Mouse (Mus musculus) cerebellum, postnatal 36 days (tissue): Measurements from ENCODE around the gene Kank1.

Source experiments
- DNase-seq, 2 experiments: peaks; one replicate each; pipeline ENCODE4 v3.0.0; 2021 to 2022; ENCODE audit warnings: mixed read lengths in 2 of 2

Gene Kank1

DNA sequence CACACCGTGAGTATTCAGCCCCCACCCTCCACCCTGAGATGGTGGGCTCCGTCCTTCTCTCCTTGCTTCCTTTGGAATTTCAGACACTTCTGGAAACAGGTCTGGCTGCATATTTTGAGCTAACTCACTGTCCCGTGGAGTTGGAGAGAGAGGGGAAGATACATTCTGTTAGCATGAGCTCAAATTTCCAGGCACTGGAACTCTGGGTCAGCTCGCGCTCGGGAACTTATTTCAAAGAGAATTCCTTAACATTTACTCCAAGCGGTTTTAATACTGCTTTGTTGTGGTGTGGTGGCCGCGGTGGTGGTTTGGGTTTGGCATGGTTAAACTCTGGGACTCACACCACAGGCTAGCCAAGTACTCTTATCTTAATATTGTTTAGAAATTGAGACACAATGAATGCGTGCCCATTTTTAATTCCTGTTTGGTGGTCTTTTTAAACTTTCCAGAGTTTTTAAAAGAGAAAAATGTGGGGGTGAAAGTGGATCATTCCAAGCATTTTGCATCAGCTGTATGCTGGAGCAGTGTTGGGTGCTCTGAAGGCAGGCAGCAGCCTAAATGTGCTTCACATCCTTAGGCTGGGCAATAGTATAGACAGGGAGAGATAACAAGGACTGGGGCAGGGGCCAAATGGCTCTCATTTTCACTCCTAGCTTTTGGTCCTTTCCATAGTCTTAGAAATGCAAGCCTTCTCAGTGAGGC is 170.6 kb downstream of the Kank1 start:
- DNase-seq = no peak

DNA sequence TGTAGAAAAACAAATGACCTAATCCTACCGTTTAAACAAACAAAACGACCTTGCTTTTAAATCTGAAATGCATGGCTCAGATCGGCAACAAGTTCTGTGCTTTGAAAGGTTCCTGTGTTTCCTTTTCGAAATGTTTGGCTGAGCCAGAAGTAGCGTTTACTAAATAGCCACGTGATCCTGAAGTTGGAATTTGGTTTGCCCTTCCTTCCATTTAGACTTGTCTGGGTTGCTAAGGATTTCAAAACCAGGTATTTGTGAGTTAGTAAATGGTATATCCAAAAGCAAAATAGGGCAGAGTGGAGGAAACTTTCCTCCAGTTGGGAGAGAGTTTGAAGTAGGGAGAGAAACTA is 171.1 kb downstream of the Kank1 start:
- DNase-seq = no peak

DNA sequence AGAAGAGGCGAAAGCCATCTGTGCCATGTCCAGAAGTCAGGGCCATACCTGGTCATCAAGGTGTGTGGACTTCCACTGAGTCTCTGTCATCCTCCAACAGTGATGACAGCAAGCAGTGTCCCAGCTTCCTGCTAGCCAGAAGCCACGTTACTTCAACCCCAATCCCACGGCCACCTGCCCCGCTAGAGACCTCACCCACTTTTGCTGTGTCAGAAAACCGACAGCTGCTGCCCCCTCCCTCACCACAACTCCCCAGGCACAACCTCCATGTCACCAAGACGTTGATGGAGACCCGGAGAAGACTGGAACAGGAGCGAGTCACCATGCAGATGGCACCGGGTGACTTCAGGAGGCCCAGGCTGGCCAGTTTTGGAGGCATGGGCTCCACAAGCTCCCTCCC is 172.5 kb downstream of the Kank1 start:
- no peak for DNase-seq

DNA sequence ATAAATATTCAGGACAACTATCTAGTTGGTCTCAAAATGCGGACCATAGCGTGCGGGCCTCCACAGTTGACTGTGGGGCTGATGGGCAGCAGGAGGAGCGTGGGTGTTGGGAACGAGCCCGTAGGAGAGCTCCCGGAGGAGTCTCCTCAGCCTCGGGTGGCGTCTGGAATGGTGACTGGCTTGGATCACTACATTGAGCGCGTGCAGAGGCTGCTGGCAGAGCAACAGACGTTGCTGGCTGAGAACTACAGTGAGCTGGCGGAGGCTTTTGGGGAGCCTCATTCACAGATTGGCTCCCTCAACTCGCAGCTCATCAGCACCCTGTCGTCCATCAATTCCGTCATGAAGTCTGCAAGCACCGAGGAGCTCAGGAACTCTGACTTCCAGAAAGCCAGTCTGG is 174.6 kb downstream of the Kank1 start:
- no peak for DNase-seq

DNA sequence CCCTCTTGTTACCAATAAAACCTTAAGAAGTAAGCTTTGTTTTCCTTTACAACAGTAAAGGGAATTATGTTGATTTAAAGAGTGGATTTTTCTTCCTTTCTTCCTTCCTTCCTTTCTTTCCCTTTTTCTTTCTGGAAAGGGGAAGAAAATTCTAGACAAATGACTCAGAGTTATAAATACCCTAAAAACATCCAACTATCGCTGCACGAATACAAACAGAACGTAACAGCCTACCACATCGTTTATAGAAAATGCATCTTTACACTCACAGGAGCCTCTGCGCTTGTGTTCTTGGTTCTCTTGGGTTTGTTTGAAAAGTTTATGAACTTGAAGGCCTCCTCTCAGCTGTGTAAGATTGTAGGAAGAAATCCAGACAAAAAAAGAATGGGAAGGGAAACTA is 178.7 kb downstream of the Kank1 start:
- DNase-seq = no peak

DNA sequence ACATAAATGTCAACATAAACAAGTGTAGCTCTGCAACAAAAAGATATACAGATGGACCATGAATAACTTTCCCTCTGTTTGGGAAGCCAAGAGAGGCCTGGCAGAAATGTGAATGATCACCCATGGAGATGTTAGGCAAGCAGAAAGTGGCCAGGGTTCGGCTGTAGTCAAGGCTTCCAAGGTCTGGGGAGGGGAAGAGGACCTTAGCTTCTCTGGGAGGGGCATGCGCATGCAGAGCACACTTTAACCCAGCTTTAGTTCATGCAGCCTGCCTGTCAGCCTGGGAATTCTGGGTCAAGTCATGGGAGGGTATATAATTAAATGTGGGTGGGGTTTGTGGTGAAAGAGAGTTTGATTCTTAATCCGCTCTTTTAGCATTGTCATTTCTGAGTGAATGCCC is 180.9 kb downstream of the Kank1 start:
- DNase-seq = no peak

DNA sequence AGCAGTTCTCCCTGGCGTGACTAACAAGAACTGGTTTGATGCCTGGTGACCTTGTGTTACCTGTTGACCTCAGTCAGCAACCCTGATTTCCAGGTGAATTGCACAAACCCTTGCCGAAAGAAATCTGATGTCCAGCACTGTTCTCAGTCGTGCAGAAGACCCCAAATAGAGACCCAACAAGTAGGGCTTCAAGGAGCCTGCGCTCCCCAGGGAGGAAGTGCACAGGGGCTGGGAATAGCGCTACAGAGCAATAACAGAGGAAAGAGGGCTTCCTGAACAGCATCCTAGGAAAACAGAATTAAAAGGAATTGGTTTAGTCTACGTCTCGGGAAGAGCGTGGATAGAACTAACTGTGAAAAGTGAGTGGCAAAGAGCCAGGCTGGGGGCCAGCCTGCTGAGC is 183.2 kb downstream of the Kank1 start:
- DNase-seq = no peak

DNA sequence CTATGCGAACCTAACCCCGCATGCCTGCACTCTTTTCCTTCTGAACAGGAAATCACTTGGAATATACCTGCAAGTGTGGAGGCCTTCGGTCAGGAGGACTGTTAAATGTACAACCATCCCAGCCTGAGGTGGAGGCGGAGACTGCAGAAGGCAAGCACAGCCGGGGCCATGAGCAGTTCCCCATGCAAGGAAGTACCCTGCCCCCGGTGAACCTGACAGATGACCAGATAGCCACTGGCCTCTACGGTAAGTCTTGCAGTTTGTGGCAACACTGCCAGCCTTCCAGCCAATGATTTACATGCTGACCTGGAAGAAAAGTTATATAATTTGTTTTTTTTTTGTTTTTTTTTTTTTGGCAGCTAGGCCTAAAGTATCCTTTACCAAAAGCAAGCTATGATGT is 185.3 kb downstream of the Kank1 start:
- no peak for DNase-seq

DNA sequence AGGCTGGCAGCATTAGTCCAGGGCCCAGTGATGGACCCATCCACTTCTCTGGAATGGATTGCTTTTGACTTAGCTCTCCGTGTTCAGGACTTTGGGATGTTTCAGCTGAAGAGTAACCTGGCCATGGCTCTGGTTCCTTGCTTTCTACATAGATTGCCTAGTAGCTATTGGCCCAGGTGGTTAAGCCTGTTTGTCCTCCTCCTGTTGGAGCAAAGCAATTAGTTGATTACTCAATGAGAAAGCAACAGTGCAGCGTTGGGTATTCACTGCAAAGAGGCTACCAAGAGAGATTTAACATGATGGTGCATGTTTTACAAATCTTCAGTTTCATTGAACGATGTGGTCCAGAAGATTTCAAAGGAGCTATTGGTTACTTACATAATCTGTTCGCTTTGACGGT is 186.6 kb downstream of the Kank1 start:
- no peak for DNase-seq

DNA sequence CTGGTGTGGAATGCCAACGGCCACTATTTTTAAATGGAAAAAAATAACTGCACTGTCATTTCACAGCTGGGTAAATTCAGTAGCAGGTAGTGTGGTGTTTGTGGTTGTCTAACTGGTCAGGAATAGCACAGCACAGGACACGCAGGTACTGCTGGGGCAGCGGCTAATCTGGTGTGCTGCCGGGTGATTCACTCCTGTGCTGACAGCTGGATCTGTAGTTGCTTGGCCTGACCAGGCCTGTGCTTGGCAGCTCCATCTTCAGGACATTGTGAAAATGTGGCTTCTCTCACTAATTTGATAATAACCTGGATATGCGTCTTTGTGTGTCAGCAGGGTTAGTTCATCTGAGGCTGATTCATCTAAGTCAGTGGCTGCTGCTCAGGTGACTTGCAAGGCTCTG is 189.7 kb downstream of the Kank1 start:
- no peak for DNase-seq

DNA sequence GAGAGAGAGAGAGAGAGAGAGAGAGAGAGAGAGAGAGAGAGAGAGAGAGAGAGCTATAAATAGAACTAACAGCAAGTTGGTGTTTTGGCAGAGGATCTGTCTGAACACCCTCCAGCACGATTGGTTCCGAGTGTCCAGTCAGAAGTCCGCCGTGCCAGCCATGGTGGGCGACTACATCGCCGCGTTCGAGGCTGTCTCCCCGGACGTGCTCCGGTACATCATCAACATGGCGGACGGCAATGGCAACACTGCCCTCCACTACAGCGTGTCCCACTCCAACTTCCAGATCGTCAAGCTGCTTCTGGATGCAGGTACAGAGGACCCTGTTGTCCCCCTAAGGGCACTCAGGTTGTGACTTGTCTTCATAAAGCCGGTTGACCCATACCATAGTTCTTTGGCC is 191.1 kb downstream of the Kank1 start:
- no peak for DNase-seq

DNA sequence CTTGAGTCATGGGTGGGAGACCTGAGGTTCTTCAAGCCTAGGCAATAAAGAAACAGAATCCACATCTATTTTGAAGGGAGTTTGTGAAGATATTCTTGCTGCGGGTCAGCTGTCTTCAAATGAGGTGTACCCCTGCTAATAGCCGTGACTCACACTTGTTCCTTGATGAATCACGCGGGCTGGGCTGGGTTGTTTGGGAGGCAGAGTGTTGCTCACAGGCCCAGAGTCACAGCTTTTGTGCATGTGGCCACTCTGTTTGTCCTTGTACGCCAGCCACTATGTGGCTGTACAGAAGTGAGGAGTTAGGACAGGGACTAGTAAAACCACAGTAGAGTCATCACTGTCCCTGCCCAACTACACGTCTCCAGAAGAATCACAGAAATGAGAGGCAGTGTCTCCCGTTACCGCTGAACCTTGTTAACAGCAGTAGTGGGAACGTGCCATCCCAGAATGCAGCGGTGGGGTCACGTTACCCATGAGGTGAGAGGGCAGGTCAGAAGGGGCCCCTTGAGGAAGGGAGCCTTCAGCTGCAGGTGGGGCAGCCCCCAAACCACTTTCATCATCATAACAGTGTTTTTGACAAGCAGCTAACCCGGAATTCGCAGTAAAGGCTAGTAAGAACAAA is 191.7 kb downstream of the Kank1 start:
- DNase-seq = no peak

DNA sequence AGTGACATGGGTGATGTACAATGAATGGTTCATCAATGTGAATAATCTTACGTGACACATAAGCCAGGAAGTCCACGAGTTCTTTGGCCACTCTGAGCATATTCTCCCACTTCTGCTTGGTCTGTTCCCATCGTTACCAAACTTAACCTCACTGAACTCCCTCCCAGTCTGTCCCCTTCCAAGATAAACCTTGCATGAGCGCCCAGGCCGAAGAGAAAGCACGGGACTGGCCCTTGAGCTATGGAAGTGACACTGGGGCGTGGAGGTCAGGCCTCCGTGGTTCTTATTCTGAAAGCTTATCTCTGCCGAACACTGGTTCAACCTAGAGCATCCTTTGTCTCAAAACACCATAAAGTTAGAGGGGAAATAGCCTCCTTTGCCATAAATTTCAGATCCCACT is 194.7 kb downstream of the Kank1 start:
- no peak for DNase-seq

DNA sequence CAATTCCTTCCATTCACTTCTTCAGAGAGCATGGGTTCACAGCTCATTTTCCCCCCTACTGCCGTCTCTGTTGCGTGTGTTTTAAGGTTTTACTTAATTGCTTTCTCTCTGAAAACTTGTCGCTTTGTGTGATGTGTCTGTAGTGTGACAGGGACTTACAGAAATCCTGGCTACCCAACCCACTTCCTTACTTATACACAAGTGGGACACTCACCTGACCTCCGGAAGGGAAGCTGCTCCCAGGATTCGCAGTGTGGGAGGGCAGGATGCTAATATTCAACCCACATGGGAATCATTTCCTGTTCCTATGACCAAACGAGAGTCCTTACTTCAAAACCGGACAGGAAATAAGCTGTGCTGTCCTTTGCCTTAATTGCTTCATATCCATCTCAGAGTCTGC is 195.1 kb downstream of the Kank1 start:
- no peak for DNase-seq

DNA sequence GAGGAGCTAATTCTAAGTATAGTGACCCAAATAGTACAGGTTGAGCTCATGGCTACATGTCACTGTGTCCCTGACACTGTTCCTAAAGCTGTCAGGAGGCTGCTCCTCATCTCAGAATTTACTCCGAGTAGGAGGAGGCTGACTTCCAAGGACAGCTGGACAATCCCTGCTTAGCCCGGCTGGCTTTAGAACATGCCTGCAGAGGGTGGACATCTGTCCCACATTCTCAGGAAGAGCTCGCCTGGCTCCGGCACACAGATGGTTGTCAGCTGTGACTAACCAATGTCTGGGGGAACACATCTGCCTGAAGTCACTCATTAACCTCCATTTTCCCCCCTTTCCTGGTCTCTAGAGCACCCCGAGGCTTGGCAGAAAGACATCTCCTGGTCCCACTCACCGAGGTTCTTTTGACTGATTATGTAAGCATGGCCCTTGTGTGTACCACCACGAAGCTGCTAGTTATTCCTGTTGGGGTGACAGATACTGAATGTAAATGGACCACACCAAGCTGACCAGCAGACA is 196.5 kb downstream of the Kank1 start:
- DNase-seq = no peak

DNA sequence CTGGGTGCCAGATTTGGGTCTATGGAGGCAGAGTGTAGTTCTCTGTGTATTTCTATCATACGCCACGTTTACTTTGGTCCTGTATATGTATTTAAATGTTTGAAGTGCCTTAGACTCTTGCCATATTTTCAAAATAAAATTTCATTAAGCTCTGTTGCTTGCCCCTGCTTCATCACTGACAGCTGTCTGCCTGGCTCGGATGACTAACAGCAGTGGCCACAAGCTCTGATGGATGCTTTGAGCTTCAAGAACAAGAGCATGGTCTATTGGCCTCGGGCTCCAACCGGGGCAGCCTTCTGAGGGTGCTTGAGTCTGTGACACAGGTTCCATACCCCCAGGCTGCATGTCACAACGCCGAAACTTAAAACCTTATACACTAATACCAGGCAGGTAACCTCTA is 197.6 kb downstream of the Kank1 start:
- DNase-seq = no peak

DNA sequence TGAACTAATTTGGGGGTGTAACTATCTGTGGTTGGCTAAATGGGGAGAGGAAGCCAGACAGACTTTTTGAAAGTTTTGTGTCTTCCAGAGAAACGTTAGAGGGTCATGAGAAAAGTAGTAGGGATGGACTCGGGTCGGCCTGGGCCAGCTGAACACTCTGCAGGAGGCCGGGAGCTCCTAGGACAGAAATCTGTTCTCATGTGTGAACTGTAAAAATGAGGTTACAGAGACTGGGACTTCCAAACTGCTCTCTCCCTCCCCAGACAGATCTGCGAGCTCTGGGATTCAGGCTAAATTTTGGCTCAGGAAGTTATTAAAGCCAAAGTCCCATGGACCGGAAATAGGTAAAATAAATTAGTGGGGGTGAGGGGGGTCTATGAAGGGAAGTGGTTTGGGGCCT is 198.0 kb downstream of the Kank1 start:
- DNase-seq = no peak

DNA sequence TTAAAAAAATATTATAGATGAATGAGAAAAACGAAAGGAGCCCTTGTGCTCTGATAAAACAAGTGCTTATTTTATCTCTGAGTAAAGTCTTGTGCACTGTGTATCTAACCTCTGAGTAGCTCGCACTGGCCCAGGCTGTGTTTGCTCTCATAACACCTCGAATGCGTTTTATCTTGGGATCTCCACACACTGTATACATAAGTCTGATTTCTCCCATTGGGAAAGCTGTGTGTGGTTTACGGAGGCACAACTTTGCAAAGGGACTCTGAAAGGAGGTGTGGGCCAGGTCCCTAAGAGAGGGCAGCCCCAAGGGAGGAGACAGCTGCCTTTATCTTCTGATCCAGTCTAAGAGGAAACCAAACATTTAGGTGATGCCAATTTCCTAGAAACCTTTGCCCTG is 198.6 kb downstream of the Kank1 start:
- DNase-seq = no peak

DNA sequence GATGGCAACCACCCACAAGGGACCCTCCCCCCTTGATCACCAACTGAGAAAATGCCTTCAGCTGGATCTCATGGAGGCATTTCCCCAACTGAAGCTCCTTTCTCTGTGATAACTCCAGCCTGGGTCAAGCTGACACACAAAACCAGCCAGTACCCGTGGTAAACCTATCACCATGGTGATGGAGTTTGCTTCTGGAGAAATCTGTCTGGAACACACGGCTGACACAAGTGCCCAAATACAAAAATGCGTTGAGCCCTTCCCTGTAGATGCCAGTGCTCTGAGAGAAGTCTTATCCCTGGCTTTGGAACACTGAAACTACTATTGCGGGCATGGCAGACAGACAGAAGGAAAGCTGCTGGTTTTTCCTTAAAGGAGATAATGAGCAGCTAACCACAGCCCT is 199.4 kb downstream of the Kank1 start:
- DNase-seq = no peak

DNA sequence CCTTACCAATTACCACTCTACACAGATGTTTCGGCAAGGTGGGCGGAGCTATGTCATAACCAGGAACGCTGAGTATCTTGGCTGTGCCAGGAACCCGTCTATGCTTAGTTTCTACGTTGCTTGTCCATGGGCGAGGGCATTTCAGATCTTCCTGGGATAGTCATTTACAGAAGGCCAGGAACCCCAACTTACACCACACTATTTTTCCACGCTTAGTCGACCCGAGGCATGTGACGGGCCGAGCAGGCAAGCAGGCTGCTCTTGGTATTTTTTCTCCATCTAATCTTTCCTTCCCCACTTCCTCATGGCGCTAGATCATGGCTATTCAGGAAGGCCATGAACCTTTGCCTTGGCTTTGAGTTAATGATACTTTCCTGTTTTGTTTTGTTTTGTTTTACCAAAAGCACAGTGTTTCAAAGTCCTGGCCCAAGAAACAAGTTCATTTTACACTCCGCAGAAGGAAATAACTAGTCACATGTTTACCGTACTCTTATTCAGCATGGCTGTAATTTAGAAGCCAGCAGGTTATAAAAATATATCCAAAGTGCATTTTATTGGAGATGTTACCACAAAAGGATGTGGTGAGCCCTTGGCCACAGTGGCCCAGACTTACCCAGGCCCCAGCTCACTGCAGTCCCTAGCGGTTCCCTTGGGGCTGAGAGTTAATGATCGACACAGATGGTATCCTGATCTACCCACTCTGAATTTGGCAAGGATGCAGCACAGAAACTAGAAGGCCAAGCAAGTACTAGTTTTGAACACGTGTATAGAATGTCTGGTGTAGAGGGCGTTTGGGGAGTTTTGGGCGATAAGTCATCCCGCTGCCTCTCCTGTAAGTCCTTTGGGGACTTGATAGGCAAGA is 200.2 kb downstream of the Kank1 start:
- DNase-seq = no peak

DNA sequence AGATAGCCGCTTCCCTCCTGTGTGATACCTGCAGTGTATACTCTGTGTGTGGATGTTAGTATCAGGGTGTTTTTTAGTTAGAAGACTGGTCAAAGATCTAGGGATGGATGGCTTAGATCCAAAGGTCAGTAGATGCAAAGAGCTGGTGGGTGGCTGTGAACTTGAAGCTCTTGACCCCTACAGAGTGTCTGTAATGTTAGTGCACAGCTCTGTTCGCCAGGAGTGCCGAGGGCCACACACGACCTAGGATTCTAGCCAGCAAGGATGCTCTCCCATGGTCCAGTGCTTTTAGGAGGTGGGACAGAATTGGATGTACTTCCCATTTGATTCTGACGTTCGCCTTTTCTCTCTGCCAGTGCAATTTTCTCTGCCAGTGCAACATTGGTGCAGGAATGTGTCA is 201.5 kb downstream of the Kank1 start:
- DNase-seq = no peak

DNA sequence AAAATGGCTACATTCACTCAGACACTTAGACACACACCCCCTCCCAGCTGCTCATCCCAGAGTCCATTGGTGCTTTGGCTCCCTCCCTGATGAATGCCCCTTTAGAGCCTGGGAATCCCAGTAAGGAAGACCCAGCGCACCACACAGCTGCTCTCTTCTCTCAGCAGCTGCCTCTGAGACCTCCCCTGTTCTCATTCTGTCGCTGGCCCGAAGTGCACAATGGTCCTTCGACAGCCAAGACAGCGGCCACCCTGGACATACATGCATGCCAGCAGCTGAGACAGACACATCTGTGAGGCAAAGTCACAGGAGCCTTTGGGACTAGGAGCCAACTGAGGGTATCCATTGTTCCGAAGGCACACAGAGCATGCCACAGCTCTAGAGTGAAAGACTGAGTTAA is 203.0 kb downstream of the Kank1 start:
- DNase-seq = no peak

DNA sequence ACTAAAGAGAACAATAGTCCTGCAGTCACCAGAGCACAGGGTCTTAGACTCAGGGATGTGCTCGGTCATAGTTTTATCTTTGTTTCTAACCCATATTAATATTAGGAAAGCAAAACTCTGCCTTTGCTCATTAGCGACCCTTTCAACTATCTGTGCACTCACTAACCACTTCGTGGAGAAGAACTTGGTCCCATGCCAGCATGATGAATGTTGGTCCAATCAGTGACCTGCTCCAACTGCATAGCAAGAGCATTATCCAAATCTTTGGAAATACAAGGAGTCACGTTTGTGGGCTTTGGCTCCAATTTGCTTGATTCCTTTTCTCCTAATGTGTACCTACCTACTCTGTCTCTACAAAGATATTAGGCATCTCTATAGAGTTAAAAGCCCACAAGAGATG is 204.0 kb downstream of the Kank1 start:
- no peak for DNase-seq

DNA sequence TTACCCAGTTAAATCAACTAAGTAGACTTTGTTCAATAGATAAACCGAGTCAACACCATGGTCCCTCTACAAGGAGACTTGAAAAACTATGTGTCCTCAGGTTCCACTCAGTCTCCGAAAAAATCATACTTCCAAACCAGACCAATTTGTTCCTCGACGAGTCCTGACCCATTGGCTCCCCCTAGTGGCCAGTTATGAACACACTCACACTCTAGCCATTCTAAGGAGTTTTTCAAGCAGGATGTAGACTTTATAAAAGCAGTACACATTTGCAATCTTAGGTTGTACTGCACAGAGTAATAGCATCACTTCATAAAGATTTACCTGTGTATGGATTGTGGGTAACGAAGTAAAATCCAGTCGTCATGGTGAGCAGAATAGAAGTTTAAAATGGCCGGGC is 208.3 kb downstream of the Kank1 start:
- peak; percentile 54 to 65 for DNase-seq
